Mouse (Mus musculus): ENCODE results near the gene Mapk12. TPM values are rescaled to one million over a fixed set of nuclear protein-coding genes. Genes with fewer than 3 reads are reported as not detected.
A peak's percentile ranks its signal among the peaks of the same experiment; 100 is the strongest.

The Mapk12 gene
- polyA plus RNA-seq (2016; fragmentation: Nextera tagmentation; extraction: Ambion mirVana), result 14.2 and 16.7 TPM in 2 replicates

DNA sequence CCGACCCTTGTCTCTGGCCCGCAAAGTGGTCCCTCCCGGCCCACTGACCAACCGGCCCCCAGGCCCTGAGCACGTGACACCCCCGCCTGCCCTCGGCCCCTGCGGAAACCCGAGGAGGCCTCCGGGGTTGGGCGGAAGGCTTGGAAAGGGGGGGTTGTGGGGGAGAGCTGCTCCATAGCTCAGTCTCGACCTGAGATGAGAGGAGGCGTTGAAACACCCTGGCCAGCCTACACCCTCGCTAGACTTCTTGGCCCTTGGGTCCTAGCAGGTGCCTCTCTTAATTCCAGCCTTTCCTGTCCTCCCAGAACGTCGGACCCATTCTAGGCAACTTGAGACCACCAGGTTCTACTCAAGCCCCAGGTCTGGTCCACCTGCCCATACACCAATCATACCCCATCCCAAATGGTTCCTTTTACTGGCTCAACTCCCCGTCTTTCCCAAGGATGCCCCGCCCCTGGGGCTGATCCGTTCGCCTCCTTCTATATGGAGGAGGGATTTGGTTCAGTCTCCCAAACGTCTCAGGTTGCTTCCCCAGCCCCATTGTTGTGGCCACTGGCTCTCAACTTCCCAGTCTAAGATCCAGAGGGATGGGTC is at the start of gene Mapk12:
Gene Mapk12 (minus strand): TSS at position 45 of the 594 bp plus-strand sequence.
- peak within 1 kb of the TSS; percentile 97 for H3K4me2 ChIP-seq
- WGBS, result under 1% methylated on average over 21 of the region's 21 CpGs
- no peaks in the 10 kb centered on the region for H3K9me3 ChIP-seq
- H3K4me1 ChIP-seq, result peaks cover 33% of the 10 kb centered on the region
- H3K27me3 ChIP-seq, result peaks cover 19% of the 10 kb centered on the region
- peak within 1 kb of the TSS; percentile 77 for H3K9ac ChIP-seq
- ATAC-seq (ENCODE audit: low FRiP score), result peak; percentile 70
- peaks cover 34% of the 10 kb centered on the region for H3K36me3 ChIP-seq (replicated peaks)
- H3K4me3 ChIP-seq (replicated peaks), result peak within 1 kb of the TSS; percentile 52
- peak within 1 kb of the TSS; percentile 56 for H3K27ac ChIP-seq

DNA sequence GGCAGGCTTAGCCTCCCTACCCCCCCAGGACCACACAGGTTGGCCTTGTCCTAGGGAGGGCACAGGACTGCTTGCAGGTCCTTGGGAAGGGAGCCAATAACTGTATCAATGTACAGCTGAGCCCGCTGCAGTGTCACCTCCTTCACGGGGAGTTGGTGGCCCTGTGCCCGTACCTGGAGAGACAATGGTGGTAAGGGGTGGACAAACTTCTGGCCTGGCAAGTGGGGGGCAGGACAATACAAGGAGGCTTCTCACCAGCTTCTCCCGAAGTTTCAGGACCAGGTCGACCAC is 44.4 kb upstream of the Mapk12 start:
- peaks cover 39% of the 10 kb centered on the region for H3K4me1 ChIP-seq
- H3K9ac ChIP-seq, result no peak overlapping the region

DNA sequence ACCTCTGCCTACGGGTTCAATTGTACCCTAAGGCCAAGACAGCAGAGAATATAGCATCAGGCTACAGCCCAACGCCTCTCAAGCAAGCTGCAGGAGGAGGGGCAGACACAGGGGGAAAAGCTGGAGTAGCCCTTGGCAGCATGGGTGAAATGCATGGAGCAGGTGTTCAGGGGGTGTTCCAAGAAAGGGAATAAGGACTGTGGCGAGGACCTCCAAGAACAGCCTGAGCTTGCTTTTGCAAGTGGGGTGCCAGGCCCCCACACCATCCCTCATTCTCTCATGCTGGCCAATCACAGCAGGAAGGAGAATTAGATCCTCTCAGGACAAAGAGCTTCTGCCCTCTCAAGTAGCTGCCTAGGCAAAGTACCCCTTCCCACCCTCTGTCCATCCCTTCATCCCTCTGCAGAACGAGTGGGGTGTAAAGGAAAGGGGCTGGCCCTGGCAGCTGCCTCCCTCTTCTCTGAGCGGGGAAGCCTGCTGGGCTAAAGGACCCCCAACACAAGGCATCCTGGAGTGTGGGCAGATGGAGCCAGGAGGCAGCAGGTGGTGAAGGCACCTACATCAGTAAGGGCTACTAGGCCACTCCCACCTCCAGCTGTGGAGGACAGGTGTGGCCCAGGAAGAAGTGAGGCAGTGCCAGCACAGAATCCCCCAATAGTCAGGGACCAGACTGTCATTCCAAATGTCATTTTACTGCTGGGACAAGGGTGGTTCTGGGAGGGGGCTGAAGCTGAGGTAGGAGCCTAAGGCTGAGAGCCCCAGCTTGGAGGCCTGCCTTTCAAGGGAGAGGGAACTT is 43.8 kb upstream of the Mapk12 start:
- no peak overlapping the region for H3K4me3 ChIP-seq (replicated peaks)
- WGBS, result 35% methylated on average over 5 of the region's 5 CpGs
- H3K9me3 ChIP-seq, result no peaks in the 10 kb centered on the region
- no peak overlapping the region for H3K4me2 ChIP-seq
- peaks cover 42% of the 10 kb centered on the region for H3K36me3 ChIP-seq (replicated peaks)
- no peak for ATAC-seq (ENCODE audit: low FRiP score)
- peaks cover 45% of the 10 kb centered on the region for H3K4me1 ChIP-seq
- H3K27ac ChIP-seq, result peak overlapping the region; percentile 65
- no peaks in the 10 kb centered on the region for H3K27me3 ChIP-seq
- 0 out of 2 replicates have a peak overlapping the region, but pooled peaks have one; percentile 2 for H3K9ac ChIP-seq

More for the DNA sequence above, 44.4 kb upstream of the Mapk12 start:
- no peak overlapping the region for H3K4me3 ChIP-seq (replicated peaks)
- 75% methylated on average over 5 of the region's 5 CpGs for WGBS
- no peak overlapping the region for H3K4me2 ChIP-seq
- ATAC-seq (ENCODE audit: low FRiP score), result no peak
- H3K9me3 ChIP-seq, result no peaks in the 10 kb centered on the region
- peaks cover 47% of the 10 kb centered on the region for H3K36me3 ChIP-seq (replicated peaks)
- no peaks in the 10 kb centered on the region for H3K27me3 ChIP-seq
- peak overlapping the region; percentile 65; the same call in 1 of the 2 replicates for H3K27ac ChIP-seq

DNA sequence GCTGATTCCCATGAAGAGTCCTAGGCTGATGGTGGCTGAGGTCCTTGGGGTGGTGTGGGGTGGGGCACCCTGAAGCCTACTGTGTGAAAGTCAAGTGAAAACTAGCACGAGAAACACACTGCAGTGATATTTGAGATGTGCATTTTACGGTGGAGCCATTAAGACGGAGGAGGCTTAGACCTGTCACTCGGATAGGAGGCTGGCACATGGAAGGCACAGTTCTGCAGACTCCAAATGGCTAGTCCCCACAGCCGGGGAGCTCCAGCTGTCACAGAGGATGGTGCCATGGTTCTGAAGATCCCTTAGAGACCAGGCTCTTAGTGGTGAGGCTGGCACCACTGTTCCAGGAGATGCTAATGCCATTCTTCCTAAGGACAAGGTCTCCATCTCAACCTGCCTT is 42.3 kb upstream of the Mapk12 start:
- peaks cover 30% of the 10 kb centered on the region for H3K36me3 ChIP-seq (replicated peaks)
- WGBS, result 84% methylated on average over 5 of the region's 5 CpGs
- no peak overlapping the region for H3K4me2 ChIP-seq
- H3K9ac ChIP-seq, result no peak overlapping the region
- H3K27me3 ChIP-seq, result no peaks in the 10 kb centered on the region
- no peak overlapping the region for H3K4me3 ChIP-seq (replicated peaks)
- no peaks in the 10 kb centered on the region for H3K9me3 ChIP-seq
- peaks cover 60% of the 10 kb centered on the region for H3K4me1 ChIP-seq
- ATAC-seq (ENCODE audit: low FRiP score), result no peak
- H3K27ac ChIP-seq, result peak overlapping the region; percentile 51; the same call in 1 of the 2 replicates

DNA sequence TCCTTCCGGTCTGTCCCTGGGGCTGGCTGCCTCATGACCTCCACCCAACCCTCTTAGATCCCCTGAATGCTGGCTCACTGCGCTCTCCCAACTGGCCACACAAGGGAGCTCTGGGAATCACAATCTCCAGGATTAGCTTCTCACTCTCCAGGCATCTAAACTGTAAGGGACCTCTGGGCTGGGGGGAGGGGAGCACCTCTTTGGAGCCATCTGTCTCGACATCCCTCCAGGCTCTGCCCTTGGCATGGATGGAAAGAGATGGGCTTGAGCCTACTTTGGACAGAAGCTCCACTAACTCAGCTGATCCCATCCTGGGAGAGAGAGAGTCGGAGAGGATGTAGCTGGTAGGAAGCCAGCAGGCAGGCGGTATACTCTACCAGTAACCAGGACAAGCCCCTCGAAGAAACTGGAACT is 41.8 kb upstream of the Mapk12 start:
- no peak overlapping the region for H3K9ac ChIP-seq
- H3K27ac ChIP-seq, result peak overlapping the region; percentile 51
- ATAC-seq (ENCODE audit: low FRiP score), result no peak

DNA sequence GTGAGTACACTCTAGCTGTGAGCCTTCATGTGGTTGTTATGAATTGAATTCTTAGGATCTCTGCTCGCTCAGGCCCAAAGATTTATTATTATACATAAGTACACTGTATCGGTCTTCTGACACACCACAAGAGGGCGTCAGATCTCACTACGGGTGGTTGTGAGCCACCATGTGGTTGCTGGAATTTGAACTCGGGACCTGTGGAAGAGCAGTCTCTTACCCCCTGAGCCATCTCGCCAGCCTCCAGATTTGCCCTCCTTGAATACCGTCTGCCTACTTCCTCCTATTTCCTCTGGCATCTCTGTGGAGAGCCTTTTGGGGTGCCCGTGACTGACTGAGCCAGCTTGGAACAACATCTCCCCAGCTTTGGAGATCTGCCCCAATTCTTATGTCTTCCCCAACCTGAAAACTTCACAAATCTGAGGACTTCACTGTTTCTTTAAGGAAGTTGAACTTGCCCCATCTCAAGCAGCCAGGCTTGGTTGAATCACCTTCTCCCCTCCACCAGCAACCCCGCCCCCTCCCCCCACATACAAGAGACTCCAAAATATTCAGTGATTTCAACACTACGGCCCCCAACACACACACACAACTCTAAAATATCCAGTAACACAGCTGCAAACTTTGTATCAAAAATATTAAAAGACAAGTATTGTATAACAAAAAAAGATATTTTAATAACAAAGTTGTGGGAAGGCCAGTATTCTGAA is 41.2 kb upstream of the Mapk12 start:
- WGBS, result 76% methylated on average over 10 of the region's 10 CpGs
- H3K27ac ChIP-seq, result peak overlapping the region; percentile 51; the same call in 1 of the 2 replicates
- H3K4me3 ChIP-seq (replicated peaks), result no peak overlapping the region
- H3K36me3 ChIP-seq (replicated peaks), result peaks cover 20% of the 10 kb centered on the region
- H3K9me3 ChIP-seq, result no peaks in the 10 kb centered on the region
- H3K27me3 ChIP-seq, result no peaks in the 10 kb centered on the region
- no peak for ATAC-seq (ENCODE audit: low FRiP score)
- H3K9ac ChIP-seq, result no peak overlapping the region
- peak overlapping the region; percentile 92 for H3K4me2 ChIP-seq
- peaks cover 71% of the 10 kb centered on the region for H3K4me1 ChIP-seq

More for the DNA sequence above, 41.8 kb upstream of the Mapk12 start:
- H3K36me3 ChIP-seq (replicated peaks), result peaks cover 25% of the 10 kb centered on the region
- H3K9me3 ChIP-seq, result no peaks in the 10 kb centered on the region
- WGBS, result 52% methylated on average over 6 of the region's 6 CpGs
- peaks cover 65% of the 10 kb centered on the region for H3K4me1 ChIP-seq
- H3K4me2 ChIP-seq, result 0 out of 2 replicates have a peak overlapping the region, but pooled peaks have one; percentile 4
- no peaks in the 10 kb centered on the region for H3K27me3 ChIP-seq
- H3K4me3 ChIP-seq (replicated peaks), result no peak overlapping the region

DNA sequence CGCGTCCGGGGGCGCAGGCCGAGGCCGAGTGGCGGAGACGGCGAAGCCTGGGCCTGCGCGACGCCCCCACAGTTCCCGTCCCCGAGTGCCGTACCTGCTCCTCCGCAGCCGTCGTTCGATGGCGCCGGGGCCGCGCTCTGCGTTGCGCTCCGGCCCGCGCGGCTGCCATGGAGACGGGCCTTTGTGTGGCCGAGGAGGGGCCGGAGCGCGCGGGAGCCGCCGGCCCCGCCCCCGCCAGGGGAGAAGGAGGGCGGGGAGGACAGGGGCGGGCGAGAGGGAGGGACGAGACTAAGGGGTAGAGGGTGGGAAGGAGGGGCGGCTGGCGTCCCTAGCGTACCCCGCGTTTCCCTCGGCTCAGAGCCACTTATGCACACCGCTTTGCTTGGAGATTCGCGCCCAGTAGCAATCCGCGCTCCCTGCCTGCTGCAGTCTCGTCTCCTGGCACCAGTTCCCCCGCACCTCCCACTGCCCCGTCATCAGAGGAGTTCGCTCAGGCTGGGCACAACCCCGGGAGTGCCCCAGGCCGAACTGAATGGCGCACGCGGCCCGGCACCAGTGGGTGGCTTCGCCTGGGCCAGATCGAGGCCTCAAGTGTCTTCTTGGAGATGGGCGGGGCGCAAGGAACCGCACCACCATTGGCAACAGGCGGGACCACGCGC is 40.2 kb upstream of the Mapk12 start, which contains the start of gene Plxnb2:
Gene Plxnb2 (minus strand): TSS at position 218 of the 659 bp plus-strand sequence.
- peak within 1 kb of the TSS; percentile 92 for H3K4me2 ChIP-seq
- peaks cover 13% of the 10 kb centered on the region for H3K36me3 ChIP-seq (replicated peaks)
- H3K4me3 ChIP-seq (replicated peaks), result peak within 1 kb of the TSS; percentile 85
- peak within 1 kb of the TSS; percentile 97 for H3K27ac ChIP-seq
- no peaks in the 10 kb centered on the region for H3K27me3 ChIP-seq
- no peaks in the 10 kb centered on the region for H3K9me3 ChIP-seq
- H3K4me1 ChIP-seq, result peaks cover 81% of the 10 kb centered on the region
- ATAC-seq (ENCODE audit: low FRiP score), result peak; percentile 87
- under 1% methylated on average over 63 of the region's 72 CpGs for WGBS
- peak within 1 kb of the TSS; percentile 97 for H3K9ac ChIP-seq

DNA sequence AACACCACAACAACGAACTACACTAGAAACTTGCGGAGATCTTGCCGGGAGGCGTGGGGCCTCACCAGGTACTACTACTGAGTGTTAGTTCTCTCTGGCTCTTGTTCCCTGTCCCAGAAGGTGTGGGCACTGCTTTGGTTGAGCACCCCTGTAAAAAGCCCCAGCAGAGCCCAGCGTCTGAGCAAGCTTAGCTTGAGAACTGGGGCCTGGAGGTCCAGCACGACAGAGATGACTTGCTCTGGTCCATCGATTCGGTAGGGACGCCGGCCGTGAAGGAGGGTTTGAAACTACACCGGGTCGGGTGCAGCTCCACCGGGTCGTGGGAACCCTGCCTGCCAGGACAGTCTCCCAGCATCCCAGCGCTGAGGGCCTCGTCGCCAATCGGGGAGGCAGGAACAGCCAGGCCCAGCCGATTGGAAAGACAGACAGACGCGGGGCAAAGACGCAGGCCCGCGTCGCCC is 39.6 kb upstream of the Mapk12 start:
- Histone ChIP-seq H3K9me3 (no peaks in the 10 kb centered on the region), H3K4me1 (peaks cover 87% of the 10 kb centered on the region), H3K4me2 (peak overlapping the region; percentile 92), H3K27ac (peak overlapping the region; percentile 97), H3K36me3 (replicated peaks) (peaks cover 7% of the 10 kb centered on the region), H3K27me3 (no peaks in the 10 kb centered on the region), H3K9ac (peak overlapping the region; percentile 97), H3K4me3 (replicated peaks) (peak overlapping the region; percentile 85)
- WGBS, result under 1% methylated on average over 26 of the region's 26 CpGs
- ATAC-seq (ENCODE audit: low FRiP score), result peak; percentile 12

DNA sequence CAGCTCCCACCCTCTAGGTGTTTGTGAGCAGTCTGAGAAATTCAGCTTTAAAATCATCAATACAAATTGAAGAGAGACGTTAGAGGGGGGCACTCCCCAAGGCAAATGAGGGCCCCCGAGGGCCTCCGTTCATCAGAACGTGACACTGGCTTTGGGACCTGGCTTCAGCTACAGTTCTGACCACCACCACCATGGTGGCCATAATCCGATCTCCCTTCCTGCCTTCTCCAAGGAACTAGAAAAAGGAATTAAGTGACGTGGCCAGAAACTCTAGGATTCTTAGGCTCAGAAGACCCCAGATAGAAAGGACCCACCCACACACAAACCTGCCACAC is 39.1 kb upstream of the Mapk12 start:
- Histone ChIP-seq H3K4me1 (peaks cover 88% of the 10 kb centered on the region), H3K27me3 (no peaks in the 10 kb centered on the region), H3K9me3 (no peaks in the 10 kb centered on the region), H3K4me2 (peak overlapping the region; percentile 92), H3K27ac (peak overlapping the region; percentile 97), H3K4me3 (replicated peaks) (peak overlapping the region; percentile 85), H3K36me3 (replicated peaks) (0 out of 2 replicates have a peak, but pooled peaks cover 2% of the 10 kb centered on the region), H3K9ac (peak overlapping the region; percentile 97)
- no peak for ATAC-seq (ENCODE audit: low FRiP score)
- 3% methylated on average over 6 of the region's 6 CpGs for WGBS

DNA sequence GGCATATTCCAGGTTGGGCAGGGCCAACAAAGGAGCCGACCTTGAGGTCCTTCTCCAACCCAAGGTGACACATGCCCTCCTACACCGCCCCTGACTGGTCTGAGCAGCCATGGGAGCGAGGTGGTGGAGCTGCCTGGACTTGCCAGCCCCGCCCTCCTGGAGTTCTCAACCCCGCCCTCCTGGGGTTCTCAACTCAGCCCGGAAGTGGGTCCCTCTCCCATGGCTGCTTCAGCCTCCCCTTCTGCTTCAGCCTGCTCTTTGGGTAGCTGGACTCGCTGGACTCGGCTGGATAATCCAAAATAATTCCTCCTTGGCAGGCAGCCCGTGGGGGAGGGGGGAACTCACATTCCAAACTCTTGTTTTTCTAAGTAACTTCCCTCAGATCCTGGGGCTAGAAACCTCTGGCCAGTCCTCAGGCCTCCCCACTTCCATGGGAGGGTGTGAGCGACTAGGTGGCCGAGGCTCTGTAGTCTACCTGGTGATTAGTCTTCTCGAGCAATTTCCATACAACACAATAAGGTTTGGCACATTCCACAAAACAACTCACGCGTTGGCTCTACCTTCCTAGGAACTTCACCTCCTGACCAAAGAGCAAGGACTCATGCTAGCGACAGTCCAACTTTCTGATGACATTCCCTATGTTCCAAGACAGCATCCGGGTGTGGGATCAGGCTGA is 38.6 kb upstream of the Mapk12 start:
- H3K4me2 ChIP-seq, result peak overlapping the region; percentile 92
- peak overlapping the region; percentile 85 for H3K4me3 ChIP-seq (replicated peaks)
- H3K4me1 ChIP-seq, result peaks cover 88% of the 10 kb centered on the region
- 0 out of 2 replicates have a peak, but pooled peaks cover 2% of the 10 kb centered on the region for H3K36me3 ChIP-seq (replicated peaks)
- H3K27ac ChIP-seq, result peak overlapping the region; percentile 97
- no peaks in the 10 kb centered on the region for H3K27me3 ChIP-seq
- peak overlapping the region; percentile 97 for H3K9ac ChIP-seq
- WGBS, result 2% methylated on average over 16 of the region's 16 CpGs
- H3K9me3 ChIP-seq, result no peaks in the 10 kb centered on the region
- no peak; the same call in 1 of the 2 replicates for ATAC-seq (ENCODE audit: low FRiP score)

DNA sequence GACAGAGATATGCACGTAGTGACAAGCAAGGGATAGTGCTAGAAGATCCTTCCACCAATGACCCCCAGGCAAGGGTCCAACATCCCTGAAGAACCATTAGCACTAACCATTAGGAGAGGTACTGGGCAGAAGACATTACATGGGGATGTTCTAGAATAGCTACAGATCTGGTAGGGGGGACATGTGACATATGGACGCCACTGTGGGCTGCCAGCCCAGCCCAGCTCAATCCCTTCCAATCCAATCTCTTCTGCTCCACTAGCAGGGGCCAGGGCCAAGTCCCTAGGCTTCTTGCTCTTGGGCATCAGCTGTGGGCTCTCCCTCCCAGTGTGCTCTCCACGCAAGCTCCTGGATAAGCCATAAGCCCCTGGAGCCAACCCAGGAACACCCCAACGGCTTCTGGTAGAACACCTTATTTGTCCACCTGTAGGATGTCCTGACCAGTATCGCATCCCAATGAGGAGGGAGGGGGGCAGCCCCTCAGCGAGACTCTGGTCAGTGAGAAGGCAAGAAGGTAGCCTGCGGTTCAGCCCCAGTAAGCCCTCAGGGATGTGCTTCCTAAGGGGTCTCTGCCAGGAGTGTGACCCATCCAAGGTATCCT is 37.9 kb upstream of the Mapk12 start:
- H3K36me3 ChIP-seq (replicated peaks), result 0 out of 2 replicates have a peak, but pooled peaks cover 2% of the 10 kb centered on the region
- H3K4me1 ChIP-seq, result peaks cover 89% of the 10 kb centered on the region
- no peak for ATAC-seq (ENCODE audit: low FRiP score)
- H3K9me3 ChIP-seq, result no peaks in the 10 kb centered on the region
- peak overlapping the region; percentile 97; the same call in 1 of the 2 replicates for H3K9ac ChIP-seq
- H3K27ac ChIP-seq, result peak overlapping the region; percentile 97; the same call in 1 of the 2 replicates
- WGBS, result 74% methylated on average over 7 of the region's 7 CpGs
- H3K4me3 ChIP-seq (replicated peaks), result peak overlapping the region; percentile 85
- H3K27me3 ChIP-seq, result no peaks in the 10 kb centered on the region
- peak overlapping the region; percentile 92 for H3K4me2 ChIP-seq

All from forebrain, embryonic 12.5 days (tissue).